Mouse (Mus musculus): ENCODE results near the gene Herc1. TPM values are rescaled to one million over a fixed set of nuclear protein-coding genes. Genes with fewer than 3 reads are reported as not detected.

Gene Herc1
- total RNA-seq, 2 experiments from 2014 or later, result 27.7 to 32.1 TPM

DNA sequence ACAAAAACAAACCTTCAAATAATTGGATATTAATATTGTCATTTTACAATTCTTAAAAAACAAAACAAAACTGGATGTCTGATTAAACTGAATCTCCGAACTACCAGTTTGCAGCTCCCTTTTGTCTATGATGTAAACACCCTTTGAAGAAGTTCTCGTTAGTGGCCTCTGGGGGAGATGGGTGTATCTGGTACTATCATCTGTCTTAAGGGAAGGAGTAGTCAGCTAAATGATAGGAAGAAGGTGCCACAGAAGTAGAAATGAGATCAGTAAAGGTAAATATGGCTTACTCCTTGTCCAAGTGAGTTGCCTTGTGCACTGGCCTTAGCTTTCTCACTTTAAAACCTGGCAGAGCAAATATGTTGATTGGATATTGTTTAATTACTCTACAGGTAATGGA lies 127.5 kb downstream of the Herc1 start:
- DNase-seq, result no peak
- intact Hi-C loops (cut with DNase I), result loop anchor here (5.0 kb wide), 1 partner anchor 40 kb away; no protein-coding TSS in a partner anchor

DNA sequence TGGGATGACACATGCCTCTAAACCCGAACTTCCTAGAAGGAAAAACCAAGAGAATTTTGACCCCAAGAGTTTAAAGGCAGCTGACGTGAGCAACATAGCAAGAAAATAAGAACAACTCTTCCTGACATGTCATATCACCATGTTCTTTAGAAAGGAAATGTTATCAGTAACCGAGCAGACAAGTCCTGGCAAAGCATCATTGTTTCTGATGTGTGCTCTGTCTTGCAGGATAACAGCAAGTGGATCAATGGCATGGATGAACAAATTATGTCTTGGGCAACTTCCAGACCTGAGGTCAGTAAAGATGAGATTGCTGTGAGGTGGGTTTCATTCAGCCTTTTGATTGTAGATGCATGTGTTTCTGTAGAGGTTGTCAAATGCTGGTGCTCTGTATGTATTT lies 133.2 kb downstream of the Herc1 start:
- intact Hi-C loops (cut with DNase I), result no loop called here
- no peak for DNase-seq

DNA sequence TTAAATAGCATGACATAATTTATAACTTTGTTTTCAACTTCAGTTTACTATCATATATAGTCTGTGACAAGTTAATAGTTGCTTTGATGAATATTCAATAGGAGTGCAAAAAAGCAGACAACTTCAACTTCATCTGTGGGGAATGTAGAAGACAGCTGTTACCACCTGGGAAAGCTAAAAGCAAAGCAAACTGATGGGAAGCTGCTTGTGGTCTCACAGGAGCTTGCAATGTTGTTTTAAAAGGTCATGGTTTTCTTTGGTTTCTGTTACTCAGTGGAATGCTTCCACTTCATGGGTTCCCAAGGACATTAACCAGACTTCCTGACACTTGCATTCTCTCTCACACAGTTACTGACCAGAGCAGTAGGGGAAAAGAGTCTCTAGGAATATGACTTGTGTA lies 138.5 kb downstream of the Herc1 start:
- intact Hi-C loops (cut with DNase I), result loop anchor here (5.0 kb wide), 1 partner anchor 41 kb away; no protein-coding TSS in a partner anchor
- no peak for DNase-seq

DNA sequence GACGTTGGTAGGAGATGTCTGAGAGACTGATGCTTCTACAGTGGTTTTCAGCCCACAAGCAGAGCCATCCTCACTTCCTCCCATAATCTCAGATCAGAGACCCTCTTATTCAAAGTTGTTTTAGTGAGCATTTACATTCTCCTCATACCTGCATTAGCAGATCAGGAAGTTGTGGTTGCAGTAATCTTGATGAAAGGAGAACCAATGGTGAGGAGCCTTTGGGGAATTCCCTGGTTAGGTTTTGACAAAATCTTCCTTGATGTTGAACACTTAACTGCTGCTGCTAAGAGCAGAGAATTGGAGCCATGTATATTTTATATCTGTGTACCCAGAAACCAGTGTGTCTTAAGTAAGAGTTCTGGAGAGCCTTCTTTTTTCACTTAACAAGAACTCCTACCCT lies 142.1 kb downstream of the Herc1 start:
- no peak for DNase-seq
- intact Hi-C loops (cut with DNase I), result loop anchor here (5.0 kb wide), 2 partner anchors 35 to 75 kb away; no protein-coding TSS in a partner anchor

DNA sequence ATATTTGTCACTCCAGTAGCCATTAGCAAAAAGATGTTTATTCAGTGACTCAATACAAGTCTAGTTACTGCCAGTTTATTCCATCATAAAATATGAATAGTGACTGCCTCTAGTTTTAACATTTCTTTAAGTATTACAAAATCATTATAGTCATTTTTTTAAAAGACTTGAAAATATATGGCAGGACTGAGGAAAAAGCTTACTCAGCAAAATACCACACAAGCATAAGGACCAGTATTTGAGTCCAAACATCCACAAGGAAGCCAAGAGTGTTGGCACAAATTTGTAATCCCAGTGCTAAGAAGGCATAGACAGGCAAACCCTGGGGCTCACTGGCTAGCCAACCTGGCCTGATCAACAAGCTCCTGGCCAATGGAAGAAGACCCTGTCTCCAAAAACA lies 143.7 kb downstream of the Herc1 start:
- intact Hi-C loops (cut with DNase I), result loop anchor here (5.0 kb wide), 2 partner anchors 37 to 77 kb away; no protein-coding TSS in a partner anchor
- no peak for DNase-seq

DNA sequence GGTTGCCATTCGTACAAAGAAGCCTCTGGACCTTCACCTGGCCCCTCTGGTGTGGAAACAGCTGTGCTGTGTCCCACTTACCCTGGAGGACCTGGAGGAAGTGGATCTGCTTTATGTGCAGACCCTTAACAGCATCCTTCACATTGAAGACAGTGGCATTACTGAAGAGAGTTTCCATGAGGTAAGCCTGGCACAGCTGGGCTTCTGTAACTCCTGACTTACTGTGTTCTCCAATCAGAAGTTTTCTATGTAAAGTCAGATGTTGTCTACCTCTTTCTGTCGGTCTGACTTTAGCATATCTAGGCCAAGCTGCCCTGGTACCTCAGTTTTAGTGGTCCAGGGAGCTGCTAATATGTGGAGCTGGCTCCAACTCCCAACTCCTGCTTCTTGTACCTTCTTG lies 151.0 kb downstream of the Herc1 start:
- no peak for DNase-seq
- intact Hi-C loops (cut with DNase I), result loop anchor here (10.0 kb wide), 1 partner anchor 366 kb away; no protein-coding TSS in a partner anchor

DNA sequence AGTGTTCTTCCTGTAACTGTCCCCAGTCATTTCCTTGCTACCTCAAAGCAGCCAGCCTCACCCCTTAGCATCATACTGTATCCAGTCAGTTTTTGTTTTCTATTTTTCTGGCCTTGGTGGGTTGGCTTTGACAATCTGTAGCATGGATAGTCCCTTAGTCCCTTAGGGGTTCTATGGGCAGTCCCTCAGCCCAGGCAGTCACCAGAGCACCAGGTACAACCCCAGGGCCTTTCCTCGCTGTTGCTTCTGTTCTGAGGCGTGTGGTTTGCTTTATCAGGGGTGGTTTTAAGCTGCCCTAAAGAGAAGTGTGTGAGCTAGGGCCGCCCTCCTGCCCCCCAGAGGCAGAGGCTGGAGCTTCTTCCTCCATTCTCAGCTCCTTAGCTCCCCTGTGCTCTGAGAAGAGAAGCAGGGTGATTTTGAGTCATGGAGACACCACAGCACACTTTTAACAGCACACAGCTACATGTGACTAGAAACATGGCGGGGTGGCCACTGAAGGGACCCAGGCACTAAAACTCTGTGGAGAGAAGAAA lies 153.7 kb downstream of the Herc1 start:
- no peak for DNase-seq
- intact Hi-C loops (cut with DNase I), result loop anchor here (10.0 kb wide), 1 partner anchor 369 kb away; no protein-coding TSS in a partner anchor

DNA sequence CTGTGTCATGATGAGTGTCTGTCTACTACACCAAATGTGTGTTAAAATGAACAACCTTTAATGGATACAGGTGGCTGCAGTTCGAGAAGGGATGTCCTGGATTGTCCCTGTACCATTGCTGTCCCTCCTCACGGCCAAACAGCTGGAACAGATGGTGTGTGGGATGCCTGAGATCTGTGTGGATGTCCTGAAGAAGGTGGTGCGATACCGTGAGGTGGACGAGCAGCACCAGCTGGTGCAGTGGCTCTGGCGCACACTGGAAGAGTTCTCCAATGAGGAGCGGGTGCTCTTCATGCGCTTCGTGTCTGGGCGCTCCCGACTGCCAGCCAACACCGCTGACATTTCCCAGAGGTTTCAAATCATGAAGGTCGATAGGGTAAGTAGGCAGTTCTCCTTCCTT lies 154.3 kb downstream of the Herc1 start:
- no peak for DNase-seq
- intact Hi-C loops (cut with DNase I), result loop anchor here (10.0 kb wide), 1 partner anchor 370 kb away; no protein-coding TSS in a partner anchor

DNA sequence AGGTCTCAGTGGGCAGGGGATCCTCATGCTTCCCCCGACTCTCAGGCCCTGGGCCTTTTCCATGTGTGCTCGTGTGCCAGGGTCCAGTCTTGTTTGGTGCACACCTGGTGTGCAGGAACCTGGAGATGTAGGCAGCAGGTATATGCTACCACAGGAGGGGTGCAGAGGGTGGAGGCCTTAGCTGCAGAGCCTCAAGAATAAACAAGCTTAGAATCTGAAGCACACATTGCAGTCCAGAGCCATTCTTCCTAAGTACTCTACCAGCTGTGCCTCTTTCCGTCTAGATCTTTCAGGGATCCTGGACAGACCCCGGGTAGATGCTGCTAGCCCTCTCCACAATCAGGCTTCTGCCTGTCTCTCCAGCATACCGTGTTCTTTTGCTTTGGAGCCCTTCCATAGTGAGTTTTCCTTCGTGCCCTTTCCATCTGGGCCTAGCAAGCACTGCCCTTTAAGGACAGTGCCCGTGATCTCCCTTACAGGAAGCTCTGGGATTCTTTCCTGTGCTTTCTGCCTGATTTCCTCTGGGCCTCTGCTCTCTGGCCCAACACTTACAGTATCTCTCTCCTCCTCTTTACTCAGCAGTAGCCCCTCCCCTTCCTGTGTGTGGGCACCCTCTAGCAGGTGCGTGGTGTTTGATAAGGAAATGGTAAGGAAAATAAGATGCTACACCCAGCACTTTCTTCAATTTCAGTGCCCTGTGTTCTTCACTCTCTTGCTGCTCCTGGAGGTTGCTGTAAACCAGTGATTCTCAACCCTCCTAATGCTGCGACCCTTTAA lies 155.1 kb downstream of the Herc1 start:
- no peak for DNase-seq
- intact Hi-C loops (cut with DNase I), result loop anchor here (10.0 kb wide), 1 partner anchor 371 kb away; no protein-coding TSS in a partner anchor

DNA sequence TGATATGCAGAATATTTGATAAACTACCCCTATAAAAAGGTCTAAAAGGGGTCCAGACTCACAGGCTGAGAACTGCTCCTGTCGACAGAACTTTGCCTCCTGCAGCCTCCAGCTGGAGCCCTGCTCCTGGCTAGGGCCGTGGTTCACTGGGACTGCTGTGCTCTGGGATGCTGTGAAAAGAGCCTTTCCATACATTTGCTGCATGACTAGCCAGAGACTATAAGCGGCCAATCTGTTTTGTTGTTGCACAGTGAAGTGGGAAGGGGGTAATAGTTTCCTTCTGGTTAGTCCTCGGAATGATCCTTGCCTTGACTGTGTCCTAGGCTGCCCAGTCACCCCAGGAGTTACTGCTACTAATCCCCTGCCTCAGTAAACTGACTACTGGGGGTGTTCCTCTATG lies 155.8 kb downstream of the Herc1 start:
- DNase-seq, result no peak
- intact Hi-C loops (cut with DNase I), result loop anchor here (10.0 kb wide), 1 partner anchor 371 kb away; no protein-coding TSS in a partner anchor

DNA sequence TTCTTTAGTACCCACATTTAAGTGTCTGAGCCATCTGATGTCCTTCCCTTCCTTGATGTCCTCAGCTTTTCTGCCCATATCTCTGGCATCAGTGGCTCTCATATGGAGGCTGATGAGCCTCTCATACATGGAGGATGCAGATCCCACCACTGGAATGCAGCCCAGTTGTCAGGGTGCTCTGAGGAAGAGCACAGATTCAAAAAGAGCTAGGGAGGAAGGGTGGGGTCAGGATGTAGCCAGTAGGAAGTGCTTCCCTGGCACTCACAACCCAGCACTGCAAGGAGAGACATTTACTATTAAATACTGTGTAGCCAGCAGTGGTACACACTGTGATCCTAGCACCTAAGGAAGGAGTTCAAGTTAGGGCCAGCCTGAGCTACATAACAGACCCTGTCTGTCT lies 156.2 kb downstream of the Herc1 start:
- intact Hi-C loops (cut with DNase I), result loop anchor here (10.0 kb wide), 1 partner anchor 372 kb away; no protein-coding TSS in a partner anchor
- DNase-seq, result no peak

DNA sequence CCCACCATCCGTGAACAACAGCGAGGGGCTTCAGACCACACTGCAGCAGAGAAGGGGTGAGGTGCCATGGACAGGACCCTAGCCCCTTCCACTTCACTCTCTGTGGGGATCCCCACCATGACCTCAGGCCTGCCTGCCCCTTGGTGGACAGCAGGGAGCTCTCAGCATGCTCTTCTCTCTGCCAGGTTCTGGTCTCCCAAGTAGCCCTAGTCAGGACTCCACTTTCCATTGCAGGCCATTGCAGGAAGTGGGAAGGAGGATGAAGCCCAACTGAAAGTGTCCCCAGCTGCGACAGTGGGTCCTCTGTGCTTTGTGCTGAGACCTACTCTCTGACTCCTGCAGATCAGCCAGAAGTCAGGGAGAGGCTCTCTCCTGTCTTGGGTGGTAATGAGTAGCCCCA lies 157.4 kb downstream of the Herc1 start:
- no peak for DNase-seq
- intact Hi-C loops (cut with DNase I), result loop anchor here (10.0 kb wide), 1 partner anchor 373 kb away; no protein-coding TSS in a partner anchor

DNA sequence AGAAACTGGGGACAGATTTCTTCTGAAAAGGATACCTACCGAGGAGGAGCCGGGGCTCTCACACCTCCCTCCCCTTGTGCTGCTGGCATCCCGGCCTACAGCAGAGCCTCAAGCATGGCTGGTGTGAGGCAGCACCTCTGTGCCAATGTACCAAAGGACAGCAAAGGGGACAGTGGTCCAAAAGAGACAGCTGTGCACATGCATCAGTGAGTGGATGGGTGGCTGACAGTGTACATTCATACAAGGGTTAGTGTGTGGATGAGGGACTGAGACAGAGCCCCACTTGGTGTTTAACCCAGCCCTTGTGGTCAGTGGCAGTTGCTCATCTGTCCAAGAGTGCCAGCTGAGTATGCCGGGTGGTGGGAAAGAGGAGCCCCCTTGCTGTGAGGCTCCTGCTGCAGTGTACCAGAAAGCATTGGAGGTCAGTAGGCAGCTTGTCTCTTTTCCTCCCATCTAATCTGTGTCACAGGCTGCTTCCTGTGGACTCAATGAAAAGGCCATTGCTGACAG lies 158.7 kb downstream of the Herc1 start:
- intact Hi-C loops (cut with DNase I), result loop anchor here (10.0 kb wide), 1 partner anchor 374 kb away; no protein-coding TSS in a partner anchor
- DNase-seq, result no peak

DNA sequence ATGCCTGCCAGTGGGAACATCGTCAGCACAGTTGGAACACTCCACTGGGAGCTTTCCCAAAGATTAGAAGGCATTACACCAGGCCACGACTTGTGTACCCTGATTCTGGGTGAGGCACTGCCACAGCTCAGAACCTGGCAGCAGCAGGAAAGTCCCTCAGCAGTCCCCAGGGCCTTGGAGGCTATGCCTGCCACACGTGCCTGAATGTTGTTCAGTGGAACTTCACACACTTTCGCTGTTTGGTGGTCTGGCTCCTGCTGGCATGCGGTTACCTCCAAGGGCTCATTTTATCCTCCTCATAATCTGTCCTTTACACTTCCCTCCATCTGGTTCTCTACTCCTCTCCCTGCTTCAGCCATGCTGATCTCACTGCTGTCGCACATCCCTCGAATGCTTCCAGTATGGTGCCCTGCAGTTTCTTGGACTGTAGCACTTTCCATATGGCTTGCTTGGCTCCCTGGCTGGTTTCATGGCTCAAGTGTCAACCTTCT lies 160.1 kb downstream of the Herc1 start:
- intact Hi-C loops (cut with DNase I), result loop anchor here (5.0 kb wide), 2 partner anchors 102 to 277 kb away; no protein-coding TSS in a partner anchor
- DNase-seq, result no peak

DNA sequence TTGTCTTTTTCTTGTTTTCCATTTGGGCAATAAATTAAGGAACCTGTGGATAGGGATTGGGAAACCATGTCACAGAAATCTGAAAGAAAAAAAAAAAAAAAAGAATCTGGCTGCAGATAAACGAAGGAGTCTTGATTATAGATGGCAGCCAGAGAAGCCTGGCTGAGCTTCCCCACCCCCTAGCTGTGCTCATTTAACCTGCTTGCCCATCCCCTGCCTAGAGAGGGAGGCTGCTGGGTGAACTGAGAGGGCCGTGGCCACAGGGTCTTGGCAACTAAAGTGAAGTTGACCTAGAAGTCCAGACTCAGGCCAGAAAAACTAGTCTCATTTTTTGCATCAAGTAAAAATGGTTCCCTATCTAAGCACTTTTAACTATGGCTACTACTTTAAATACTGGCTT lies 160.7 kb downstream of the Herc1 start:
- no peak for DNase-seq
- intact Hi-C loops (cut with DNase I), result loop anchor here (5.0 kb wide), 2 partner anchors 101 to 276 kb away; no protein-coding TSS in a partner anchor

DNA sequence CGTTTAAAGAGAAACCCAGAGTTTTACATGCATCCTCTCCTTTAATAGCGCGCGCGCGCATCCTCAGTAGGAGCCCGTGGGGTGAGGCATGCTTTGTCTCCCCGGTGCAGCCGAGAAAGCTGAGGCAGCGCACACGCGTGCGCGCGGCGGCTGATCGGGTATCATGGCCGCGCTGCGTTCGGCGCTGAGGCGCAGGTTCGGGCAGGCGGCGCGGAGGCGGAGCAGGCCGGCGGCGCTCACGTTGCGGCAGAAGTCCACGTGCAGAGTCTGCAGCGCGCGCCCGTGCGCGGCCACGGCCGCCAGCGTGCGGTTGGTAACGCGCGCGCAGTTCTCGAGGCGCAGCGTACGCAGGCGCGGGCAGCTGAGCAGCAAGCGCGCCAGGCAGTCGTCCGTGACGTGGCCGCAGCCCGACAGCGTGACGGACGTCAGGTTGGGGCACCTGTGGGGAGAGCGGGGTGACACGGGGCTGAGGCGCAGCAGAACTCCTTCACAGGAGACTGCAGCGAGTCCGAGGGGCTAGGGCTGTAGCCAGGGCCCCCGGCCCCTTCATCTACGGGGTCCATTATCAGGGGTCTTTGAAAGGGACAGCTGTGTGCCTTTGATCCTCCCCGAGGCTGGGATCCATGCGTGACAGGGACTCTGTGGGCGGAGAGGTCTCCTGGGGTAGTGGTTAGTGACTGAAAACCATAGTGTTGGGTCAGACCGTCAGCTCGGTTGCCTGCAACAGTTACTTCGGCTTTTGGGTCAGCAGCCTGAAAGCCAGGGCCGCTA lies 161.5 kb downstream of the Herc1 start:
- intact Hi-C loops (cut with DNase I), result loop anchor here (2.0 to 5.0 kb wide), 3 partner anchors 81 to 276 kb away; partner anchors contain the start of gene Usp3
- DNase-seq, result peak; percentile 88

DNA sequence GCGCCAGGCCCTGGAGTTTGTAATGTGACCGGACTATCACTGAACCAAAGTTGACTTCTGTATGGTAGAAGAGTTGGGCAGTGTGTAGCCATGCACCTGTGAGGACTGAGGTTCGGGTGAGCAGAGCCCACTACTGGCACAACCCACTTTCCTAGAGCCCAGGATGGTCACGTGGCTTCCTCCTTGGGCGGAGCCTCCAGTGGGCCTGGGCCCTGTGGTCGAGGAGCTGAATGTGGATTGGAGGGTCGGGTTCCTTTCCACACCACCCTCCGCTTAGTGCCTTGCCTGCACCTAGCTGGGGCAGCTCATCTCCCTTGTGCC lies 162.1 kb downstream of the Herc1 start:
- peak; percentile 72 to 78 for DNase-seq
- intact Hi-C loops (cut with DNase I), result loop anchor here (2.0 to 5.0 kb wide), 3 partner anchors 80 to 275 kb away; partner anchors contain the start of gene Usp3

DNA sequence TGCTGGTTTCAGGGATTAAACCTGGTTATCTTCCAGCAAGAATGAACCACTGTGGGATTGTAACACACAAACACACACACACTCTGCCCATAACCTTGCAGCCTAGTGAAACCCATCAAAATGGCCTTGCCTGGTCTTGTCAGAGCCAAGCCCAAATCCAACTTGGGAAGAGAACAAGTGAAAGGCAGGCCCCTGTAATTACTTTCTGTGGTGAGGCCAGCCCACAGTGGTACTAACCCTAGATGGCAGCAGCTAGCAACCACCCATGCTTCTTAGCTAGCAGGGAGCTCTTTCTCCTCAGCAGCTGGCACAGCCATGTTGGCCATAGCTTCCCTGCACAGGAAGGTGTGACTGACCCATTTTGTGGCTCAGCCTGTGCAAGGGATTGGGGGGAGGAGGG lies 162.9 kb downstream of the Herc1 start:
- intact Hi-C loops (cut with DNase I), result loop anchor here (2.0 to 5.0 kb wide), 3 partner anchors 80 to 274 kb away; partner anchors contain the start of gene Usp3
- DNase-seq, result no peak

DNA sequence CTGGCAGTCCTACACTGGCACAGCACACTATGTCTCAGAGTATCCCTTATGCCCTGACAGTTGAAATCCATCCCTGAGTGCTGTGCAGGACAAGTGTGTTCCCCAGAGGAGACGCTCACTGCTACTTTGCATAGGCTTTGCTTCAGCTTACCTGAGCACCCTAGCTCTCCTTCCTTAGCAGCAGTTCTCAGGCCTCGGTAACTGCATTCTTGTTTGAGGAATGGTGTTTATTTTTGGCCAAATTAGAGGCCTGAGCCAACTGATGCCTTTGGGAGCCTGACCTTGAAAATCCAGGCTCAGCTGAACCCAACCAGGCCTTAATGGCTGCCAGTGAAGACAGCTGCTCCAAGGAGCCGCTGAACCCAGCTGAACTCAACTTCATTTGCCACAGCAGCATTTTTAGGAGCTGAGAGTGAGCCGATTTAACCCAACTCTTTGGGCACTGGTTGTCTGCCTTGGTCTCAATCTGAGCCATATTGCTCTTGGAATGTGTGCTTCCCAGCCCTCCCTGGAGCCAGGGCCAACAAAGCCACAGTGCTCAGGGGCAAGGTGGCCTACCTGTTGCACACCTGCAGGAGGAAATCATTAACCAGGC lies 163.5 kb downstream of the Herc1 start:
- intact Hi-C loops (cut with DNase I), result loop anchor here (2.0 to 5.0 kb wide), 3 partner anchors 79 to 274 kb away; partner anchors contain the start of gene Usp3
- no peak for DNase-seq

Measured in gastrocnemius, postnatal 36 days (tissue).